Mouse (Mus musculus) hindbrain, postnatal 0 days (tissue): Measurements from ENCODE around the gene Zfp423. TPM values are rescaled to one million over a fixed set of nuclear protein-coding genes. Genes with fewer than 3 reads are reported as not detected.

Source experiments
- ATAC-seq: fragments of 200-750 bp; cut with Nextera tagmentation; 2 replicates; pipeline ENCODE4 v1.8.0; 2017; ENCODE audit warnings: mild to moderate bottlenecking, moderate TSS enrichment, moderate library complexity
- DNase-seq: peaks from one replicate; pipeline ENCODE4 v3.0.0-alpha.2; 2015; ENCODE audit warnings: low spot score
- H3K27ac ChIP-seq: fragments of 300-500 bp; sonication (generic); 2 replicates; pipeline ENCODE4 v1.5.1; 2014; ENCODE audit warnings: mild to moderate bottlenecking
- H3K27me3 ChIP-seq: fragments of 300-500 bp; sonication (generic); 2 replicates; pipeline ENCODE4 v1.6.1; 2014; ENCODE audit warnings: low read length, mixed read lengths; ENCODE audit not compliant: insufficient read depth
- H3K36me3 ChIP-seq: fragments of 300-500 bp; sonication (generic); 2 replicates; pipeline ENCODE4 v1.6.1; 2014; ENCODE audit warnings: low read length, mixed read lengths; ENCODE audit not compliant: insufficient read depth
- H3K4me1 ChIP-seq: fragments of 300-500 bp; sonication (generic); 2 replicates; pipeline ENCODE4 v1.6.1; 2014; ENCODE audit warnings: antibody characterized with exemption, low read length, mixed read lengths; ENCODE audit not compliant: insufficient read depth
- H3K4me2 ChIP-seq: fragments of 300-500 bp; sonication (generic); 2 replicates; pipeline ENCODE4 v1.6.1; 2014; ENCODE audit warnings: low read depth, mild to moderate bottlenecking, low read length, moderate library complexity, mixed read lengths
- H3K4me3 ChIP-seq: fragments of 300-500 bp; sonication (generic); 2 replicates; pipeline ENCODE4 v1.5.1; 2014; ENCODE audit warnings: low read length
- H3K9ac ChIP-seq: fragments of 300-500 bp; sonication (generic); replicated peaks from 2 replicates; pipeline ENCODE4 v1.6.1; 2014; ENCODE audit warnings: mild to moderate bottlenecking, low read length, moderate library complexity, mixed read lengths
- H3K9me3 ChIP-seq: fragments of 300-500 bp; sonication (generic); 2 replicates; pipeline ENCODE4 v1.6.1; 2016; ENCODE audit warnings: low read length, mixed read lengths
- CTCF ChIP-seq: IDR thresholded peaks from 2 replicates; pipeline ENCODE4 v1.5.1; 2016; ENCODE audit warnings: antibody characterized with exemption, control low read depth, low read depth
- WGBS: fragments of 180-500 bp; shearing (Covaris S2); extraction: QIAGEN DNeasy Blood & Tissue Kit; methylation state at CpG from one replicate; pipeline ENCODE4 v1.1.7; 2014; 5-methylcytosine and 5-hydroxymethylcytosine counted together
- polyA plus RNA-seq: library from polyadenylated mRNA; unstranded; fragments of >200 nt; fragmentation: Nextera tagmentation; extraction: Ambion mirVana; gene quantifications from 2 replicates; pipeline ENCODE4 v1.2.1, GENCODE M21; 2015
- total RNA-seq: library from RNA; depleted of rRNA; stranded (reverse); fragments of >200 nt; gene quantifications from 2 replicates; pipeline ENCODE4 v1.2.3, GENCODE M21; 2014

The Zfp423 gene
- total and polyA plus RNA-seq, 2 experiments from 2014 or later = 22.2 to 73.6 TPM

GRCm38 (mm10) chr8:87664217-87664509, 295.2 kb downstream of the Zfp423 start:
- no peak for TF ChIP-seq CTCF
- no peak overlapping the region for H3K4me2 ChIP-seq
- peak; percentile 1; the same call in 1 of the 2 replicates for ATAC-seq
- H3K36me3 ChIP-seq = no peaks in the 10 kb centered on the region
- 78% methylated on average over 2 of the region's 2 CpGs for WGBS
- H3K27me3 ChIP-seq = no peaks in the 10 kb centered on the region
- H3K4me3 ChIP-seq = no peak overlapping the region
- H3K9me3 ChIP-seq = no peaks in the 10 kb centered on the region
- DNase-seq = no peak
- peaks cover 37% of the 10 kb centered on the region for H3K4me1 ChIP-seq
- no peak overlapping the region for H3K9ac ChIP-seq
- peak overlapping the region; percentile 54; the same call in 1 of the 2 replicates for H3K27ac ChIP-seq

- Histone ChIP-seq H3K27ac (peak overlapping the region; percentile 81), H3K27me3 (no peaks in the 10 kb centered on the region), H3K36me3 (no peaks in the 10 kb centered on the region), H3K4me2 (peak overlapping the region; percentile 50), H3K9me3 (no peaks in the 10 kb centered on the region), H3K4me1 (peaks cover 33% of the 10 kb centered on the region), H3K4me3 (peak overlapping the region; percentile 17; the same call in 1 of the 2 replicates), H3K9ac (peak overlapping the region; percentile 33; the same call in 1 of the 2 replicates)
- WGBS = 9% methylated on average over 18 of the region's 18 CpGs
- ATAC-seq (peak; percentile 61), DNase-seq (peak; percentile 89)
- TF ChIP-seq CTCF = peak; percentile 90
Observed at GRCm38 (mm10) chr8:87663349-87664216, 295.8 kb downstream of the Zfp423 start.

GRCm38 (mm10) chr8:87662811-87663341, 296.5 kb downstream of the Zfp423 start:
- H3K4me2 ChIP-seq = peak overlapping the region; percentile 50
- no peaks in the 10 kb centered on the region for H3K36me3 ChIP-seq
- H3K9ac ChIP-seq = peak overlapping the region; percentile 33; the same call in 1 of the 2 replicates
- peak; percentile 43 for ATAC-seq
- TF ChIP-seq CTCF = no peak
- DNase-seq = peak; percentile 65
- H3K27me3 ChIP-seq = no peaks in the 10 kb centered on the region
- H3K27ac ChIP-seq = peak overlapping the region; percentile 81
- no peaks in the 10 kb centered on the region for H3K9me3 ChIP-seq
- whole genome bisulfite sequencing = 11% methylated on average over 25 of the region's 25 CpGs
- H3K4me1 ChIP-seq = peaks cover 30% of the 10 kb centered on the region
- H3K4me3 ChIP-seq = peak overlapping the region; percentile 17

- H3K4me1 ChIP-seq = peaks cover 27% of the 10 kb centered on the region
- TF ChIP-seq CTCF = no peak
- peak overlapping the region; percentile 50 for H3K4me2 ChIP-seq
- peak overlapping the region; percentile 81 for H3K27ac ChIP-seq
- H3K9ac ChIP-seq = peak overlapping the region; percentile 33; the same call in 1 of the 2 replicates
- H3K4me3 ChIP-seq = peak overlapping the region; percentile 17
- peak; percentile 61 for DNase-seq
- 10% methylated on average over 27 of the region's 27 CpGs for WGBS
- H3K9me3 ChIP-seq = no peaks in the 10 kb centered on the region
- no peaks in the 10 kb centered on the region for H3K27me3 ChIP-seq
- ATAC-seq = no peak
- no peaks in the 10 kb centered on the region for H3K36me3 ChIP-seq
Observed at GRCm38 (mm10) chr8:87662307-87662771, 297.1 kb downstream of the Zfp423 start.

GRCm38 (mm10) chr8:87660916-87661910, 298.2 kb downstream of the Zfp423 start:
- Histone ChIP-seq H3K36me3 (no peaks in the 10 kb centered on the region), H3K4me2 (no peak overlapping the region), H3K4me3 (no peak overlapping the region), H3K9ac (no peak overlapping the region), H3K9me3 (no peaks in the 10 kb centered on the region), H3K4me1 (peaks cover 29% of the 10 kb centered on the region), H3K27me3 (no peaks in the 10 kb centered on the region), H3K27ac (no peak overlapping the region)
- 25% methylated on average over 34 of the region's 34 CpGs for WGBS
- ATAC-seq (no peak), DNase-seq (no peak)
- TF ChIP-seq CTCF = no peak
